Mouse (Mus musculus): ENCODE results near the gene Foxn3. TPM values are rescaled to one million over a fixed set of nuclear protein-coding genes. Genes with fewer than 3 reads are reported as not detected.

The Foxn3 gene
- total RNA-seq, 1 experiment from 2014 or later = 68.9 TPM

DNA sequence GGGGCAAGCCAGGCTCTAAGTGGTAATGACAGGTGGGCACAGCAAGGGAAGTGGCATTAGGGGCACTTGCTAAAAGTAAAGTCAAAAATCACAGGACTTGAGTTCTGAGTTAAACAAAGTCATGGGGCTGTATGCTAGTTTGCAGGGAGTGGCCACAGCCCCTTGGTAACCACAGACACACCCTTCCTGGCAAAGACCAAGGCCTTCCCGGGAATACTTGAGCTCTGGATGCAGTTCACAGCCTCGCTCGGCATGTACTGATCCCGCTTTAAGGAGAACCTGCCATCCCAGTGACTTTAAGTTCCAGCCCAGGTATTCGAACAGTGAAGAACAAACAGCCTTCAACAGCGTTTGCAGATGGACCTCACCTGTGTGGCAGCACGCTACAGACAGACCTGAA, 211.2 kb downstream of the Foxn3 start:
- DNase-seq = peak; percentile 72

DNA sequence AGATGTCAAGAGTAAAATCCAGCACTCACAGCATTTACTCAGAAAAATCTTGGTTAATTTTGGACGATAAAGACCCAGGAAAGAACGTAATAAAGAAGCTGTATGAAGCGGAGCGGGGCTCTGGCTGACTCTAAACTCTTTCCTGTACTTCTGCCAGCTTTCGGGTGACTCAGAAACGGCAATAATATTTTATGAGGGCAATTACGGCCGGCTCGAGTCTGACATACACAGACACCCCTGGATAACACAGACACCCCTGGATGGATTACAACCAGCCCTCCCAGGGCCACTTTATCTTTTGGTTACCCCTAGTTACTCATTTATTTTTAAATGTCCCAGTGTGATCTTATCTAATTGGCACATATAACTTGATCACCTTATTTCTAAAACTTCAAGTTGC, 211.7 kb downstream of the Foxn3 start:
- DNase-seq = peak; percentile 60

DNA sequence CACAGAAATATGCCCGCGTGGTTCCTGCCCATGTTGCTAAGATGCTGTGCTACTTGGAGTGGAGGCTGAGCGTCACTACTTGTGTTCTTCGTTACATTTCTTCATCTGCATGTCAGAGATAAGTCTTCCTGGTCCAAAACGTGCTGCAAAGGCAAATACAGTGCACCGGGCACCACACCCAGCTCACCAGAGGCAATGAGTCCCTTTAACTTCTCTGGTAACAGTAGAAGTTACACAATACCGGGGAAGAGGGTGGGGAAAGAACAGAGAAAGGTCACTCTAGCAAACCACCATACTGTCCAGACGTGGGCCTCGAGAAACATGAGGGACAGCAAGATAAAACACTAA, 213.8 kb downstream of the Foxn3 start:
- no peak for DNase-seq

- DNase-seq = no peak
Observed at GRCm38 (mm10) chr12:99348940-99349649, 214.3 kb downstream of the Foxn3 start.

DNA sequence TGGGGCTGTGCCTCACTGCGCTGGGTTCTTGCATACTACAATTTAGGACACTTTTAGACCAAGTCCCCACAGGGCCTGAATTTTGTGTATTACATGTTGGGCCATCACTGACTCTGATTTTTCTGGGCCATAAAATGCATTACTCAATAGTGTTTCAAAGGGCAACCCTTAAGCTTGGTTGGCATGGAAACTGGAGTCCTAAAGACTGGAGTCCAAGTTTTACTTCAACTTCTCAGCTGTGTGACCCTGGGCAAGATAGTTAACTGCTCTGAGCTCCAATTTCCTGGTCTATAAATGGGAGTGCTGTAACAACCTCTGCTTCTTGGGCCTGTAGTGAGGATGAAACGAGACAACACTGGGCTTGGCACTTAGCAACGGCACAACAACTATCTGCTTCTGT, 215.9 kb downstream of the Foxn3 start:
- no peak for DNase-seq

DNA sequence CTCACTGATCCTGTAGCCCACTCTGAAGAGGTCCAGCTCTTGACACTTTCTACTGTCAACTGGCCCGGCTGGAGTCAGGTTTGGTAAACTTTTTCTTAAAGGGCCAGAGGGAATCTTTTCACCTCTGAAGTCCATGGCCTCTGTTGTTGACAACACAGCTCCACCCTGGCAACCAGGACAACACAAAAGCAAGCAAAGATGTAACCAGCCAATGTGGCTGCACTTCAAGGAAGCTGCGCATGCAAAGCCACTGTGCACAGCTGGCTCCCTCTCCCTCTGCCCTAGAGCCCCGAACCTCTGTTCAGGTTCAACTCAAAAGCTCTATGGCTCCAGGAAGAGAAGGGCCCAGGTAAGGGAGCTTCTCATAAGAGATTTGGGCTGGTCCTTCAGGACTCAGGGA, 216.4 kb downstream of the Foxn3 start:
- no peak for DNase-seq

- no peak for DNase-seq
Observed at GRCm38 (mm10) chr12:99345323-99345722, 218.1 kb downstream of the Foxn3 start.

GRCm38 (mm10) chr12:99343378-99343777, 220.0 kb downstream of the Foxn3 start:
- DNase-seq = no peak

DNA sequence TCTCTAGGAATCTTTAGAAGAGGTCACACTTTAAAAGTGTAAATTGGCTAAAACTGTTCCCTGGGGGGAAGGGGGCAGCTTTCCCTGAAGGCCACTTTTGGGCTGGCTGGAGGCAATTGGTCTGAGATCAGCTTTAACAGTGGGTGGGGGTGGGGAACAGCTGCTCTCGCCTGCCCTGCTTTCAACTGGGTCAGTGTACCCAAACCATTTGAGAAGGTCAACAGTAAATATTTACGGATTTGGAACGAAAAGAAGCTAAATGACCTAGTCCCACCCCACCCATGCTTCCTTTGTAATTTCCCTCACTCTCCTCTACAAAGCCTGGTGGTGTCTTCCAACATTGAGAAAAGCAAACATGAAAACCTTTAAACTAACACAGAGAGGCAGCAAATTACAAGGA, 221.2 kb downstream of the Foxn3 start:
- DNase-seq = no peak

DNA sequence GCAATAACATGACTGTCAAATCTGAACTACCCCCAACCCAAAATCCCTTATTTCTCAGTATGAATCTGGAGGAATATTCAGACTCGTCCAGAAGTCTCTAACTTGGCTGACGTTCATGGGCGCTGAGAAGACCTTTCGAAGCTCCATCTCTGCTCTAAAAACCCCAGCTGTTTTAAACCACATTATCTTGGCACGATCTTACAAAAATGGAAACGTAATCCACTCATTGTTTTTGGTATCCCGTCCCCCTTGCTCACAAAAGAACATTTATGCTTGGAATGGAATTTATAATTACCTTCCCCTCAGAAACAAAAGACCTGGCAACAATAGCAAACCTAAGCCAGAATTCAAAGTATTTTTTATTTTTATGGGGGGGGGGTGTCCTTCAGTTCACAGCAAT, 221.6 kb downstream of the Foxn3 start:
- no peak for DNase-seq

DNA sequence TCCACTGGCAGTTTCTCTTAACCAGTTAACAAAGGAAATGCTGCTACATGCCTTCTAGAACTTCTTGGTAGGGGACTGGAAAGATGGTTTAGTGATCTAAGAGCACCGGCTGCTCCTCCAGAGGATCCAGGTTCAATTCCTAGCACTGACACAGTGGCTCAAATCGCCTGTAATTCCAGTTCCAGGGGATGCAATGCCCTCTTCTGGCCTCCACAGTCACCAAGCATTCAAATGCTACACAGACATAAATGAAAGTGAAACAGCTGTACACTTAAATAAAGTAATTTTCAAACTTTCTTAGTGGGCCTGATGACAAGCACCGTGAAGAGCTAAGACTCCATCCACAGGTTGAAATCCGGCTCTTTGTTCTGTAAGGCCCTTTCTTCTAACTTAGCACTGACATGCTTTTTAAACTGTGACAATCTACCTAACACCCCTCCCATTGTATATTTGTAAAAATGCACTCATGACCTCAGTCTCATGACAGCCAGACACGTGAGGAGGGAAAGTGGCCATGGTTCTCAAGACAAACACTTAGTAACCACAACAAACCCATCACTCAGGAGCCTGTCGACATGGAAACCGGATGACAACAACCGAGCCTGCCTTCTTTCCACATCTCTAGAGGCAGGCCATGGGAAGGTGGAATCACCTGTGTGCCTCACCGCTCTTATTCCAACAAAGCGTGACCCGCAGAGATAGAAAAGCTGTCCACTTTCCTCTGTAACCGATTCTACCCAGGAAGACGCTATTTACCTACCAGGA, 222.8 kb downstream of the Foxn3 start:
- DNase-seq = no peak

DNA sequence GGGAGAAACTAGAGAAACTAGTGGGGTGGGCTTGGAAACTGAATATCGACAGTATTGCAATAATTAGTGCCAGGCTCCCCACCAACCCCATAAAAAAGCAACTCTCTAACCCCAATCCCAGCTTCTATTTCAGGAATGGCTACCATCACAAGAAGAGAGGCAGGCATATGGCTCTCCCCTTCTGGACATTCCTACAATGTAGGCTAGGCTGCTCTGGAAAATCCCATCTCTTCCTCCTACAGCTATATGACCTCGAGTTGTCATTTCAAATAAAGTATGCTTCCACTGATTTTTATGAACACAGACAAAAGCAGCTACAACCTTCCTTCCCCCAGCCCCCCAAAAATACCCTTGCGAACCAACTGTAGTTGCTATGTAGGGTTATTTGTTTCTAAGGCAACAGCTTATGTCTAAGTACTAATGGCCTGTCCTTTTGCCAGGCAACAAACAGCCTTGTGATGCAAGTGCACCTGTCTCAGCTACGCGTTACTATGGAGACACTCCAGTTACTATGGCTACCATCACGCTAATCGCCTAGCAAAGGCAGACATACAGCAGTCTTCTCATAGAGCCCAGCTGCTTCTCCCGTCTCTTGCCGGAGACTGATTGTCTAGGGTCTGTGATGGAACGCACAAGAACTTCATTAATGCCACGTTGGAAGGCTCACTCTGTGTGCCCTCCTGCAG, 223.6 kb downstream of the Foxn3 start:
- peak; percentile 35 for DNase-seq

DNA sequence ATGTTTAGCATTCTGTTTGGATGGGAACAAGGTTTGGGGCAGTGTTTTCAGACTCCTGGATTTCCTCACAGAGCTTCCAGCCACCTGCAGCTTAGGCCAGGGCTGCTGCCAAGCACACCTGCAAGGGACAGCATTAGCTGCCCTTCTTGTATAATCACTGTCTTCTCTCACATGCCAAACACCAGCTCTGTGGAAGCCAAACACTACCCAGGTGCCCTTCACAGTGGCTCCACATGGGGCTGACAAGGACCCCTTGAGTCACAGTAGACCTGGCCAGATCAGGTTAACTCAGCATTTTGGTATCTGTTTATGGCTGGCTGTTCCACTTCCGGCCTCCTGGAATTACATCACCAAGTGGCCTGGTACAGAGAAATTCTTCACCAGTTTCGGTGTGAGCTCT, 224.6 kb downstream of the Foxn3 start:
- no peak for DNase-seq

- DNase-seq = no peak
Observed at GRCm38 (mm10) chr12:99337171-99337435, 226.3 kb downstream of the Foxn3 start.

- peak; percentile 79 for DNase-seq
Observed at GRCm38 (mm10) chr12:99336349-99337170, 226.8 kb downstream of the Foxn3 start.

- DNase-seq = no peak
Observed at GRCm38 (mm10) chr12:99335628-99336027, 227.8 kb downstream of the Foxn3 start.

- DNase-seq = no peak
Observed at GRCm38 (mm10) chr12:99334026-99334425, 229.4 kb downstream of the Foxn3 start.

GRCm38 (mm10) chr12:99333304-99333968, 229.9 kb downstream of the Foxn3 start:
- DNase-seq = no peak

GRCm38 (mm10) chr12:99332144-99332807, 231.1 kb downstream of the Foxn3 start:
- no peak for DNase-seq

DNA sequence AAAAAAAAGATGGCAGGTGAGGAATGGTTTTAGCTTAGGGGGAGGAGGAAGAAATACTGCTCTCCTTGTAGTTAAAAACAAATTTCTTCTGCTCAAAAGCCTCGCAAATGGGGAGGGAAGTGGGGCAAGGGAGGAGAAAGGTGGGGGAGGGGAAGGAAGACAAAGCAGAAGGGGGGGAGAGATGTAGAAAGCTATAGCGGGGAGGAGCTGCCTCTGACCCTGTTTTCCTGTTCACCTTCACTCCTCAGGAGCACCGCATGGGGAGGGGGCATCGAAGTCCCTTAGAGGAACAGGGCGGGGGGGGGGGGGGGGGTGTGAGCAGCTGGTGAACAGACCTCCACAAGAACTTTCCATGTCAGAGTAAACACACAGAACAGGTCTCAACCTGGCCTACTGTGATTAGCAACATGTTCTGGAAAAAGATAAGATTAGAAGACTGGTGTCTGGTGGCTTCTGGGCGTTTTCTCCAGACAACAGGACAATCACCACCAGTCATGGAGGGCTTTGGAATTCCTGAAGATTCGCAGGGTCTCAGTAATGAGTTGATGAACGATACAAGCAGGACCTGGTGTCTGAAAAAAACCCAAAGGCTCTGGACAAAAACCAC, 231.9 kb downstream of the Foxn3 start:
- no peak for DNase-seq

DNA sequence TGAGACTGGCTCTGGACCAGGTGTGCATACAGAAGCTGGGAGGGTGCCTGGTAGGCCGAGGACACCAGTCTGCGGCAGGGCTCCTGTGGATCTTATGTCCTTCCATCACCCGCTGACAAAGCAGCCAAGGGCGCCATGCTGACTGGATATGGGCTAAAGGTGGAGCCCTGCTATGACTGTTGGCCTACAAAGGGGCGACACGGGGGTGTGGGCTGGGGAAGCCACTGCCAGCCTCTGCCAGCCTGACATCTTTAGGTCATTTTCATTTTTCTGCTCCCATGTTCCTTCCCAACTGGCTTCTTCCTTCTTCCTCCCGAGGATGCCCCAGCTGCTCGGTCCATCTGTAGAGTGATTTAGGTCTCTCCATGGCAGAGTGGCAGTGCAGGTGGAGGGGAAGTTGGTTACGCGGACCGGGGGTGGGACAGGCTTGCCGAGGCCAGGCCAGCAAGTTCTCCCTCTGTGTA, 232.5 kb downstream of the Foxn3 start:
- DNase-seq = no peak

Data from adrenal gland, postnatal 14 days (tissue).